Mouse (Mus musculus): ENCODE results near the gene St3gal5. TPM values are rescaled to one million over a fixed set of nuclear protein-coding genes. Genes with fewer than 3 reads are reported as not detected.

The St3gal5 gene
- polyA plus RNA-seq, 1 experiment from 2014 or later: 62.1 TPM

GRCm38 (mm10) chr6:72159861-72160395, 62.5 kb downstream of the St3gal5 start:
- WGBS: 83% methylated on average over 10 of the region's 10 CpGs
- H3K36me3 ChIP-seq (replicated peaks): no peaks in the 10 kb centered on the region
- no peak for ATAC-seq (replicated peaks)

GRCm38 (mm10) chr6:72160991-72161390, 63.6 kb downstream of the St3gal5 start:
- WGBS: 87% methylated on average over 3 of the region's 3 CpGs
- no peak for ATAC-seq (replicated peaks)

More at GRCm38 (mm10) chr6:72159861-72160395, 62.5 kb downstream of the St3gal5 start:
- no peak overlapping the region for H3K27ac ChIP-seq
- peaks cover 5% of the 10 kb centered on the region; the same call in 1 of the 2 replicates for H3K4me1 ChIP-seq
- H3K9ac ChIP-seq: no peak overlapping the region
- no peaks in the 10 kb centered on the region for H3K27me3 ChIP-seq (replicated peaks)
- H3K4me2 ChIP-seq: no peak overlapping the region
- H3K4me3 ChIP-seq: no peak overlapping the region
- H3K9me3 ChIP-seq: no peaks in the 10 kb centered on the region

GRCm38 (mm10) chr6:72161751-72162150, 64.4 kb downstream of the St3gal5 start:
- Histone ChIP-seq H3K27me3 (replicated peaks) (no peaks in the 10 kb centered on the region), H3K27ac (no peak overlapping the region), H3K9me3 (no peaks in the 10 kb centered on the region), H3K4me2 (no peak overlapping the region), H3K36me3 (replicated peaks) (no peaks in the 10 kb centered on the region), H3K9ac (no peak overlapping the region), H3K4me3 (no peak overlapping the region), H3K4me1 (peaks cover 5% of the 10 kb centered on the region; the same call in 1 of the 2 replicates)
- ATAC-seq (replicated peaks): no peak
- 90% methylated on average over 5 of the region's 5 CpGs for WGBS

More at GRCm38 (mm10) chr6:72160991-72161390, 63.6 kb downstream of the St3gal5 start:
- Histone ChIP-seq H3K27me3 (replicated peaks) (no peaks in the 10 kb centered on the region), H3K27ac (no peak overlapping the region), H3K36me3 (replicated peaks) (no peaks in the 10 kb centered on the region), H3K9ac (no peak overlapping the region), H3K4me3 (no peak overlapping the region), H3K9me3 (no peaks in the 10 kb centered on the region), H3K4me2 (no peak overlapping the region), H3K4me1 (peaks cover 5% of the 10 kb centered on the region; the same call in 1 of the 2 replicates)

- H3K4me2 ChIP-seq: no peak overlapping the region
- no peaks in the 10 kb centered on the region for H3K9me3 ChIP-seq
- ATAC-seq (replicated peaks): no peak
- peaks cover 5% of the 10 kb centered on the region; the same call in 1 of the 2 replicates for H3K4me1 ChIP-seq
- no peaks in the 10 kb centered on the region for H3K27me3 ChIP-seq (replicated peaks)
- no peak overlapping the region for H3K9ac ChIP-seq
- no peak overlapping the region for H3K27ac ChIP-seq
- WGBS: 67% methylated on average over 19 of the region's 19 CpGs
- no peaks in the 10 kb centered on the region for H3K36me3 ChIP-seq (replicated peaks)
- no peak overlapping the region for H3K4me3 ChIP-seq
Observed at GRCm38 (mm10) chr6:72162155-72162890, 64.9 kb downstream of the St3gal5 start.

GRCm38 (mm10) chr6:72164321-72165275, 67.2 kb downstream of the St3gal5 start:
- Histone ChIP-seq H3K9ac (no peak overlapping the region), H3K27ac (no peak overlapping the region), H3K9me3 (no peaks in the 10 kb centered on the region), H3K4me3 (no peak overlapping the region), H3K4me2 (no peak overlapping the region), H3K4me1 (peaks cover 5% of the 10 kb centered on the region; the same call in 1 of the 2 replicates), H3K36me3 (replicated peaks) (no peaks in the 10 kb centered on the region), H3K27me3 (replicated peaks) (no peaks in the 10 kb centered on the region)
- 20% methylated on average over 20 of the region's 20 CpGs for WGBS
- ATAC-seq (replicated peaks): peak; percentile 93

- no peak overlapping the region for H3K27ac ChIP-seq
- no peak overlapping the region for H3K4me3 ChIP-seq
- no peak for ATAC-seq (replicated peaks)
- no peaks in the 10 kb centered on the region for H3K27me3 ChIP-seq (replicated peaks)
- H3K4me2 ChIP-seq: no peak overlapping the region
- peaks cover 5% of the 10 kb centered on the region; the same call in 1 of the 2 replicates for H3K4me1 ChIP-seq
- no peaks in the 10 kb centered on the region for H3K9me3 ChIP-seq
- 46% methylated on average over 2 of the region's 2 CpGs for WGBS
- H3K36me3 ChIP-seq (replicated peaks): no peaks in the 10 kb centered on the region
- H3K9ac ChIP-seq: no peak overlapping the region
Observed at GRCm38 (mm10) chr6:72165907-72166306, 68.5 kb downstream of the St3gal5 start.

- Histone ChIP-seq H3K9ac (no peak overlapping the region), H3K27ac (no peak overlapping the region), H3K4me1 (no peaks in the 10 kb centered on the region), H3K36me3 (replicated peaks) (no peaks in the 10 kb centered on the region), H3K27me3 (replicated peaks) (no peaks in the 10 kb centered on the region), H3K9me3 (no peaks in the 10 kb centered on the region), H3K4me2 (no peak overlapping the region), H3K4me3 (no peak overlapping the region)
- 88% methylated on average over 3 of the region's 3 CpGs for WGBS
- no peak for ATAC-seq (replicated peaks)
Observed at GRCm38 (mm10) chr6:72171391-72171790, 74.0 kb downstream of the St3gal5 start.

GRCm38 (mm10) chr6:72173350-72173749, 76.0 kb downstream of the St3gal5 start:
- Histone ChIP-seq H3K27me3 (replicated peaks) (no peaks in the 10 kb centered on the region), H3K4me3 (no peak overlapping the region), H3K4me1 (no peaks in the 10 kb centered on the region), H3K36me3 (replicated peaks) (no peaks in the 10 kb centered on the region), H3K9ac (no peak overlapping the region), H3K4me2 (no peak overlapping the region), H3K27ac (no peak overlapping the region), H3K9me3 (no peaks in the 10 kb centered on the region)
- no peak for ATAC-seq (replicated peaks)
- WGBS: 87% methylated on average over 1 of the region's 1 CpGs

GRCm38 (mm10) chr6:72175419-72175818, 78.0 kb downstream of the St3gal5 start:
- Histone ChIP-seq H3K36me3 (replicated peaks) (no peaks in the 10 kb centered on the region), H3K9me3 (no peaks in the 10 kb centered on the region), H3K4me3 (no peak overlapping the region), H3K27me3 (replicated peaks) (no peaks in the 10 kb centered on the region), H3K4me2 (peak overlapping the region; percentile 4; the same call in 1 of the 2 replicates), H3K27ac (no peak overlapping the region), H3K4me1 (no peaks in the 10 kb centered on the region), H3K9ac (no peak overlapping the region)
- 35% methylated on average over 3 of the region's 3 CpGs for WGBS
- 0 out of 2 replicates have a peak, but pooled peaks have one; percentile 6 for ATAC-seq (replicated peaks)

GRCm38 (mm10) chr6:72176004-72176403, 78.6 kb downstream of the St3gal5 start:
- H3K9me3 ChIP-seq: no peaks in the 10 kb centered on the region
- no peaks in the 10 kb centered on the region for H3K4me1 ChIP-seq
- no peak overlapping the region for H3K4me3 ChIP-seq
- H3K9ac ChIP-seq: no peak overlapping the region
- no peak for ATAC-seq (replicated peaks)
- H3K4me2 ChIP-seq: peak overlapping the region; percentile 4; the same call in 1 of the 2 replicates
- 53% methylated on average over 5 of the region's 5 CpGs for WGBS
- no peak overlapping the region for H3K27ac ChIP-seq
- no peaks in the 10 kb centered on the region for H3K36me3 ChIP-seq (replicated peaks)
- H3K27me3 ChIP-seq (replicated peaks): no peaks in the 10 kb centered on the region

GRCm38 (mm10) chr6:72177417-72177816, 80.0 kb downstream of the St3gal5 start:
- WGBS: 84% methylated on average over 3 of the region's 3 CpGs

GRCm38 (mm10) chr6:72179006-72179405, 81.6 kb downstream of the St3gal5 start:
- WGBS: 94% methylated on average over 3 of the region's 3 CpGs
- no peak overlapping the region for H3K9ac ChIP-seq
- H3K36me3 ChIP-seq (replicated peaks): no peaks in the 10 kb centered on the region
- no peak overlapping the region for H3K4me3 ChIP-seq
- no peak for ATAC-seq (replicated peaks)
- H3K4me2 ChIP-seq: no peak overlapping the region
- no peaks in the 10 kb centered on the region for H3K4me1 ChIP-seq
- H3K27ac ChIP-seq: no peak overlapping the region
- no peaks in the 10 kb centered on the region for H3K9me3 ChIP-seq
- H3K27me3 ChIP-seq (replicated peaks): no peaks in the 10 kb centered on the region

More at GRCm38 (mm10) chr6:72177417-72177816, 80.0 kb downstream of the St3gal5 start:
- no peaks in the 10 kb centered on the region for H3K36me3 ChIP-seq (replicated peaks)
- no peaks in the 10 kb centered on the region for H3K9me3 ChIP-seq
- H3K4me1 ChIP-seq: no peaks in the 10 kb centered on the region
- no peak overlapping the region for H3K4me3 ChIP-seq
- no peak overlapping the region for H3K9ac ChIP-seq
- H3K4me2 ChIP-seq: no peak overlapping the region
- H3K27ac ChIP-seq: no peak overlapping the region
- no peaks in the 10 kb centered on the region for H3K27me3 ChIP-seq (replicated peaks)
- ATAC-seq (replicated peaks): no peak

Data from midbrain, embryonic 15.5 days (tissue).